8 mouse cellular contexts compared by ENCODE assay signal in genomic region chr9:45827663-45828290, GRCm38 (mm10). TPM values are rescaled to one million over a fixed set of nuclear protein-coding genes. Genes with fewer than 3 reads are reported as not detected.
DNase-seq lines count a peak whose midpoint lies in the region; ATAC-seq lines count a peak whose summit lies in the region.

No protein-coding gene starts in this region.

- H3K27me3 ChIP-seq in neural tube, embryonic 11.5 days (ENCODE audit: control insufficient read depth, insufficient read depth, low read length): no peaks in the 10 kb centered on the region
- H3K27me3 ChIP-seq in hindbrain, embryonic 16.5 days (replicated peaks; ENCODE audit: control insufficient read depth, insufficient read depth, low read length): no peaks in the 10 kb centered on the region

- H3K36me3 ChIP-seq in neural tube, embryonic 11.5 days (ENCODE audit: control insufficient read depth, insufficient read depth, low read length): no peaks in the 10 kb centered on the region
- no peaks in the 10 kb centered on the region for H3K36me3 ChIP-seq in hindbrain, embryonic 16.5 days (ENCODE audit: control insufficient read depth, insufficient read depth, low read length)

- H3K9ac ChIP-seq in neural tube, embryonic 11.5 days (ENCODE audit: low read length): peak overlapping the region; percentile 73
- H3K9ac ChIP-seq in hindbrain, embryonic 16.5 days (ENCODE audit: low read depth, low read length): peak overlapping the region; percentile 70

- H3K9me3 ChIP-seq in neural tube, embryonic 11.5 days (ENCODE audit: control insufficient read depth, low read length): no peaks in the 10 kb centered on the region
- H3K9me3 ChIP-seq in hindbrain, embryonic 16.5 days (ENCODE audit: control insufficient read depth, low read length): no peaks in the 10 kb centered on the region

- DNase-seq in neural tube, embryonic 11.5 days (ENCODE audit: low spot score): no peak
- no peak for DNase-seq in neural tube, embryonic 10.5 days (ENCODE audit: extremely low spot score, low spot score)
- DNase-seq in adrenal gland, postnatal 36 days: peak; percentile 56 to 64
- DNase-seq in lung, postnatal 25 days (ENCODE audit: low spot score): peak; percentile 6
- peak; percentile 63 for DNase-seq in testis, postnatal 10 days (ENCODE audit: low spot score)
- DNase-seq in ovary, postnatal 14 days (ENCODE audit: low spot score): no peak

- H3K4me3 ChIP-seq in neural tube, embryonic 11.5 days (ENCODE audit: low read depth, low read length): peak overlapping the region; percentile 80
- H3K4me3 ChIP-seq in hindbrain, embryonic 16.5 days (ENCODE audit: low read length): peak overlapping the region; percentile 61

- H3K4me1 ChIP-seq in neural tube, embryonic 11.5 days (ENCODE audit: control insufficient read depth, insufficient read depth, low read length): peaks cover 5% of the 10 kb centered on the region; the same call in 1 of the 2 replicates
- peaks cover 5% of the 10 kb centered on the region for H3K4me1 ChIP-seq in hindbrain, embryonic 16.5 days (ENCODE audit: control insufficient read depth, insufficient read depth, low read depth, low read length)

- peak overlapping the region; percentile 69 for H3K4me2 ChIP-seq in neural tube, embryonic 11.5 days (ENCODE audit: low read depth)
- peak overlapping the region; percentile 88 for H3K4me2 ChIP-seq in hindbrain, embryonic 16.5 days (ENCODE audit: low read length)

- ATAC-seq in neural tube, embryonic 11.5 days (ENCODE audit: insufficient read depth, low FRiP score, low TSS enrichment): 0 out of 2 replicates have a peak, but pooled peaks have one; percentile 29
- 0 out of 2 replicates have a peak, but pooled peaks have one; percentile 10 for ATAC-seq in erythroid progenitor cell, adult 5-6 weeks (replicated peaks; ENCODE audit: low FRiP score, poor library complexity, severe bottlenecking)
- ATAC-seq in hindbrain, embryonic 16.5 days: peak; percentile 38

- no peak overlapping the region for H3K27ac ChIP-seq in neural tube, embryonic 11.5 days (ENCODE audit: low read depth, low read length)
- H3K27ac ChIP-seq in hindbrain, embryonic 16.5 days (ENCODE audit: low read depth, low read length): peak overlapping the region; percentile 79

- 10% methylated on average over 20 of the region's 23 CpGs for WGBS in neural tube, embryonic 11.5 days
- WGBS in hindbrain, embryonic 16.5 days: 8% methylated on average over 19 of the region's 23 CpGs

RNA-seq across cellular contexts. Expression of gene Cep164, which starts 0.7 kb away (rescaled TPM):
- 14.0 and 19.7 TPM in 2 replicates for polyA plus RNA-seq in neural tube, embryonic 11.5 days (2014; fragmentation: Nextera tagmentation; extraction: Ambion mirVana)
- 10 to 100 TPM; 11.6 to 12.2 TPM for total RNA-seq in adrenal gland, postnatal 36 days (2021)
- total RNA-seq in erythroid progenitor cell, adult 5-6 weeks (2015; ENCODE audit: low replicate concordance): 31.4 and 47.4 TPM in 2 replicates
- total RNA-seq in erythroid progenitor cell, adult 5-6 weeks (2017; ENCODE audit: low replicate concordance): 39.9 and 50.2 TPM in 2 replicates
- 12.2 TPM in 2 replicates for polyA plus RNA-seq in hindbrain, embryonic 16.5 days (2015; fragmentation: Nextera tagmentation; extraction: Ambion mirVana)

RNA-seq across cellular contexts. Expression of gene Bace1, which starts 10.6 kb away (rescaled TPM):
- 30.6 and 32.2 TPM in 2 replicates for polyA plus RNA-seq in neural tube, embryonic 11.5 days (2014; fragmentation: Nextera tagmentation; extraction: Ambion mirVana)
- total RNA-seq in adrenal gland, postnatal 36 days (2021): 10 to 100 TPM; 24.3 to 32.0 TPM
- 3.8 and 4.3 TPM in 2 replicates for total RNA-seq in erythroid progenitor cell, adult 5-6 weeks (2015; ENCODE audit: low replicate concordance)
- total RNA-seq in erythroid progenitor cell, adult 5-6 weeks (2017; ENCODE audit: low replicate concordance): 1.5 and 2.2 TPM in 2 replicates
- polyA plus RNA-seq in hindbrain, embryonic 16.5 days (2015; fragmentation: Nextera tagmentation; extraction: Ambion mirVana): 42.9 and 52.0 TPM in 2 replicates

Comparison
In these comparisons a context has a peak if more than half of its experiments do, and no peak if none do; other contexts are left out.
1. DNase-seq: peak in adrenal gland, postnatal 36 days (2 of 2), lung, postnatal 25 days (single experiment) and testis, postnatal 10 days (single experiment); none in neural tube, embryonic 11.5 days (single experiment), neural tube, embryonic 10.5 days (single experiment) and ovary, postnatal 14 days (single experiment).
2. RNA of gene Bace1, which starts 10.6 kb away (total RNA-seq): 24.3 to 32.0 TPM in adrenal gland, postnatal 36 days; 1.5 to 4.3 TPM in erythroid progenitor cell, adult 5-6 weeks; every median in the first group is over 4 times any median in the second.
3. Peak in every context shown above with its lines, with median percentiles within 50 percentile points of each other: ATAC-seq.